Mouse (Mus musculus) stomach, embryonic 15.5 days (tissue): ENCODE data around the gene Ddx56. TPM values are rescaled to one million over a fixed set of nuclear protein-coding genes. Genes with fewer than 3 reads are reported as not detected.

Experiments
- ATAC-seq: fragments of 200-750 bp; cut with Nextera tagmentation; 2 replicates; pipeline ENCODE4 v1.8.0; 2017; ENCODE audit warnings: low read depth, moderate number of reproducible peaks, moderate TSS enrichment; ENCODE audit not compliant: insufficient read depth, low FRiP score
- H3K27ac ChIP-seq: fragments of 300-500 bp; sonication (generic); 2 replicates; pipeline ENCODE4 v1.5.1; 2015; ENCODE audit warnings: mild to moderate bottlenecking, inconsistent platforms
- H3K27me3 ChIP-seq: fragments of 300-500 bp; sonication (generic); replicated peaks from 2 replicates; pipeline ENCODE4 v1.6.1; 2015; ENCODE audit warnings: inconsistent platforms
- H3K36me3 ChIP-seq: fragments of 300-500 bp; sonication (generic); 2 replicates; pipeline ENCODE4 v1.6.1; 2015; ENCODE audit warnings: inconsistent platforms
- H3K4me1 ChIP-seq: fragments of 300-500 bp; sonication (generic); 2 replicates; pipeline ENCODE4 v1.6.1; 2015; ENCODE audit warnings: inconsistent platforms
- H3K4me2 ChIP-seq: fragments of 300-500 bp; sonication (generic); 2 replicates; pipeline ENCODE4 v1.6.1; 2015; ENCODE audit warnings: mild to moderate bottlenecking, inconsistent platforms
- H3K4me3 ChIP-seq: fragments of 300-500 bp; sonication (generic); replicated peaks from 2 replicates; pipeline ENCODE4 v1.5.1; 2015; ENCODE audit warnings: inconsistent platforms
- H3K9ac ChIP-seq: fragments of 300-500 bp; sonication (generic); 2 replicates; pipeline ENCODE4 v1.6.1; 2015; ENCODE audit warnings: inconsistent platforms
- H3K9me3 ChIP-seq: fragments of 300-500 bp; sonication (generic); 2 replicates; pipeline ENCODE4 v1.6.1; 2016; ENCODE audit warnings: inconsistent platforms
- WGBS: fragments of 180-500 bp; shearing (Covaris S2); methylation state at CpG from one replicate; pipeline ENCODE4 v1.1.7; 2015; 5-methylcytosine and 5-hydroxymethylcytosine counted together
- polyA plus RNA-seq: library from polyadenylated mRNA; unstranded; fragments of >200 nt; fragmentation: Nextera tagmentation; extraction: Ambion mirVana; gene quantifications from 2 replicates; pipeline ENCODE4 v1.2.1, GENCODE M21; 2015

Gene Ddx56
- polyA plus RNA-seq, 1 experiment from 2014 or later: 87.6 TPM

DNA sequence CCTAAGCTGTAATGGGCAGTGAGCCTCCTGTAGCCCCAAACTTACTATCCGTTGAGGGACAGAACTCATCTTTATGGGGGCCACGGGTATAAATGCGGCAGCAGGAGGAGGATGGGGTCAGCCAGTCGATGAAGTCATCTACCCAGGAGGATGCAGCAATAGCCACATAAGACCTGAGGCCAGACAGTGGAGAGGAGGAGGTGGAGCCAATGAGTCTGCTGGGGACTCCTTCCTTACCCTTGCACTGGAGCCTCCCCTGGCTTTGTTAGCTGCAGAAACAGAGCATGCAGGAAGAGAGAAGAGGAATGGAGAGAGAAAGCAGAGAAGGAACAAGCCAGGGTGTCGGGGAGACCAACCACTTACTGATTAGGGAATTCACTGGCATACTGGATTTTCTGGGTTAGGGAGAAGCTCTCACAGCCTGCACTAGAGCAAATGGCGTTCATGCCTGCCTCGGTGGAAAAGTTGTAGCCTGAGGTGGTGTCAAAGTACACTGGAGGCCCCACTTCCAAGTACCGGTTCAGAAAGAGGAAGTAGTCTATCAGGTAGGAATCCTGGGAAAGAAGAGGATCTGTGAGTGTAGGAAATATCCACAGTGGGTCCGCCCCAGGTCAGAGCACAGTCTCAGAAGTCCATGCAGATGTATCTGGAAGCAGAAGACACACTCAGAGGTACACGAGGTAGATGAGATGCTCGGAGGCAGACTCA is 49.2 kb downstream of the Ddx56 start:
- Histone ChIP-seq H3K4me3 (no peak overlapping the region), H3K27ac (no peak overlapping the region), H3K9ac (no peak overlapping the region), H3K9me3 (no peaks in the 10 kb centered on the region), H3K36me3 (no peaks in the 10 kb centered on the region), H3K4me1 (no peaks in the 10 kb centered on the region), H3K27me3 (no peaks in the 10 kb centered on the region), H3K4me2 (no peak overlapping the region)
- 85% methylated on average over 11 of the region's 11 CpGs for WGBS
- no peak for ATAC-seq

DNA sequence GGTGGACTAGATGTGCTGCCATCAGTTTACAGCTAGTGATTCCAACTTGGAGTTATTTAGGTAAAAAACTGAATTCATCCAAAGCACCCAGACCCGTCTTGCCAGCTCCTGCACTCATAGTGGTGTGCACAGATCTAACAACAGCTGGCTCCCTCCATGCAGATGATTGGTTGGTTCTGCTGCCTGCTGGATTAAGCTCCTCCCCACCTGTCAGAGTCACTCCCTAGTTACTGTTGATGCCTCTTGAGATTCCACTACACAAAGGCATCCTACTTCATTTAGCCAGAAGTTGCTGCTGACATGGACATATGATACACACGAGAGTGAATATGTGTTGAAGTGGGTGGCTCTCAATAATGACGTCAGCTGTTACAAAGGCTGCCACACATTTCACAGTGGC is 50.7 kb downstream of the Ddx56 start:
- no peak overlapping the region for H3K9ac ChIP-seq
- H3K27me3 ChIP-seq: no peaks in the 10 kb centered on the region
- no peaks in the 10 kb centered on the region for H3K9me3 ChIP-seq
- no peak for ATAC-seq
- no peaks in the 10 kb centered on the region for H3K36me3 ChIP-seq
- no peak overlapping the region for H3K4me2 ChIP-seq
- no peak overlapping the region for H3K27ac ChIP-seq
- no peaks in the 10 kb centered on the region for H3K4me1 ChIP-seq
- 51% methylated on average over 3 of the region's 3 CpGs for WGBS
- H3K4me3 ChIP-seq: no peak overlapping the region

Other genes with a start within 250 kb of the Ddx56 start
- 4.0 and 5.4 TPM in 2 replicates for gene Camk2b, start 201.4 kb downstream of the Ddx56 start, polyA plus RNA-seq
- gene A730071L15Rik, start 67.7 kb downstream of the Ddx56 start, polyA plus RNA-seq: 0.39 and 0.51 TPM in 2 replicates
- gene Nudcd3, start 67.4 kb downstream of the Ddx56 start, polyA plus RNA-seq: 35.3 and 37.2 TPM in 2 replicates
- gene Npc1l1, start 37.6 kb downstream of the Ddx56 start, polyA plus RNA-seq: 2.0 and 2.3 TPM in 2 replicates
- gene Tmed4, start 7.1 kb upstream of the Ddx56 start, polyA plus RNA-seq: 116 TPM in 2 replicates
- gene Ogdh, start 23.9 kb upstream of the Ddx56 start, polyA plus RNA-seq: 100 and 115 TPM in 2 replicates
- 10.7 and 11.1 TPM in 2 replicates for gene Zmiz2, start 121.3 kb upstream of the Ddx56 start, polyA plus RNA-seq
- gene Ppia, start 147.7 kb upstream of the Ddx56 start, polyA plus RNA-seq: 5,074 and 5,744 TPM in 2 replicates
- gene H2afv, start 176.7 kb upstream of the Ddx56 start, polyA plus RNA-seq: 399 and 425 TPM in 2 replicates
- gene Purb, start 208.1 kb upstream of the Ddx56 start, polyA plus RNA-seq: 28.5 and 28.7 TPM in 2 replicates